Mouse (Mus musculus): ENCODE measurements around the gene Spast.
"Not testable (repeated sequence)": the region's sequence is repeated elsewhere in the genome, so short reads cannot be mapped to it uniquely, and the experiment has no call there.

Spast gene

DNA sequence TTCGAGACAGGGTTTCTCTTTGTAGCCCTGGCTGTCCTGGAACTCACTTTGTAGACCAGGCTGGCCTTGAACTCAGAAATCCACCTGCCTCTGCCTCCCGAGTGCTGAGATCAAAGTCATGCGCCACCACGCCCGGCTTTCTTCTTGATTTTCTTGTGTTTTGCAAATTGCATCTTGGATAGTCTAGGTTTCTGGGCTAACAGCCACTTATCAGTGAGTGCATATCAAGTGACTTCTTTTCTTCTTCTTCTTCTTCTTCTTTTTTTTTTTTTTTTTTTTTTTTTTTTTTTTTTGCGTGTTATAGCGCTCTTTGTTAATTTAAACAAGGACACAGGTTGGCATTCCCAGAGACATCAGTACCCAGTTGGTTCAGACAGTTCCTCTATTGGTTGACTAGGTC is 11.6 kb upstream of the Spast start:
- DNase-seq (ENCODE audit: low spot score in 2 of 2): not testable (repeated sequence)

DNA sequence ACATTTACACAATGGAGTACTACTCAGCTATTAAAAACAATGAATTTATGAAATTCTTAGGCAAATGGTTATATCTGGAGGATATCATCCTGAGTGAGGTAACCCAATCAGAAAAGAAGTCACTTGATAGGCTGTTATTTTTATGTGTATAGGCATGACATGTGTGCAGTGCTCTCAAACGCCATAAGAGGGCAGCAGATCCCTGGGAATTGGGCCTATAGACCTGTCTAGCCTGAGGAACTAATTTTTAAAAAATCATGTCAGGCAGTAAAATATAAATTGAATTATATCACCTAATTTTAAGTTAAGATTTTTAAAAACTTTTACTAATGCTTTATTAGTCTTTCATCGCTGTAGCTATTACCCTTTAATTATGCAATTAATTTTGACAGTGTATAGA is 10.6 kb upstream of the Spast start:
- DNase-seq (ENCODE audit: low spot score in 2 of 2): peak; percentile 47 to 59

DNA sequence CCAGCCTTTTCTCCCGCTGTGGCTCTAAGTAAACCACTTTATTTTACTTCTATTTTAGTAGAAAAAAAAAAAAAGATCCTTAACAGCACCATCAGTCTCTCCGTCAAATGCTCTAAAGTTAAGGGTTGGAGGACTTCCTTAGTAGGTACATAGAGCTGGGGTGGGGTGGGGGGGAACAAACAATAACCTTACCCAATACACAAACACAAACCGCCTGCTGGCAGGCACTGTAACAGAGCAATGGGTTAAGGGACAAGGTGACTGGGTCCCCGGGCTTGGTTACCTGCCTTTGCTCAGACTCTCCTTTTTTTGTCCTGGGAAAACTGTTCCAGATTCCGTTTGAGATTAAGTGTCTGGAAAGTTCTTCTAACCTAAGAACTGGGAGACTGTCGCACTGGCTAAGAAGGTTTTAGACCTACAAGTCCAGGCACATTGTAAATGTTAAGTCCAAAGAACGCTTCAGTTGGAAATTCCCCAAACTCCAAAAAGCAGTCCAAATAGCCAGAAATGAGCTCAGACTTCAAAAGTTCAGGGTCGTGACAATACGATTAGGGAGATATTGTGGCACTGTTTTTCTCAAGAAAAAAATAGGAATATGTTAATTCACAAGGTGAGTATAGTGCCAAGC is 7.6 kb upstream of the Spast start:
- DNase-seq (ENCODE audit: low spot score in 2 of 2): no peak

DNA sequence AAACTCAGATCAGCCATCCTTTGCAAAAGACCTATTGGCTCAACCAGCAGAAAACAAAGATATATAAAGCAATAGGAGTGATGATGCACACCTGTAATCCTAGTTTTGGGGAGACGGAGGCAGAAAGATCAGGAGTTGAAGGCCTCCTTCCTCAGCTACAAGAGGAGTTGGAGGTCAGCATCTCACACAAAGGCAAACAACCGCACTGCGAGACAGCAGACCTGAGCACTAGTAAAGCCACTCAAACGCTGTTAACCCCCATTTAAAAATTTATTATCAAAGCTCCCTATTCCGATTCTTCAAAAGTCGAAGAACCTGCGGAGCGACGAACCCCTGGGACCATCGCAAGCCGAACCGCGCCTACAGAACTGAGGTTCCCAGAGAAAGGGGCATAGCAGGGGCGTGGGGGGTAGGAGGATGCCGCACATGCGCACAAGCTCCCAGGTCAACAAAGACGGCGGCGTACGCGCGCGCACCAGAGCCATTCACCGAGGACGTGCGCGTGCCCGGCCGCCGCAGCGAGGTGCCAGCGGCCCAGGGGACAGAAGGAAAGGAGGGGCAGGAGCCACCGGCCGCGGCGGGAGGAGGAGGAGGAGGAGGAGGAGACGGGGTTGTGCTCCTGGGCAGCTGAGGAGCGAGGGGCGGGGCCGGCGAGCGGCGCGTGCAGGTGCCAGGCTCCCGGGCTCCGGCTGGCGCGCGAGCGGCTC is 409 bp upstream of the Spast start:
- peak; percentile 89 for DNase-seq (ENCODE audit: low spot score in 2 of 2)

DNA sequence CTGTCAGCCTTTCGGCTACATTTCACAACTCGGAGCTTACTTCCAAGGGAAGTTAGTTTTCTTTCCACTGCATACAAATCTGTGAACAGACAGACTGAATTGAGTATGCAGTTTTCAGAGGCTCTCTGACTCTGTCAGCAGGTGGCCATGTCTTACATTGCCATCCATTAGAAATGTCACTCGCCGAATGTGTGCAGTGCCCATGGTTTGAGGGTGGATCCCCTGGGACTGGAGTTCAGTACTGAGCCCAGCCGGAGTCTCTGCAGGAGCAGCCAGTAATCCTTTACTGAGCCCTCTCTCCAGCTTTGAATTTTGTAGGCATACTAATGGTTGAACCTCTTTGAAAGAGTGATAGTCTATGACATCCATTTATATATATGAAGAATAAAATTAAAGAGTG is 2.4 kb downstream of the Spast start:
- DNase-seq (ENCODE audit: low spot score in 2 of 2): no peak

DNA sequence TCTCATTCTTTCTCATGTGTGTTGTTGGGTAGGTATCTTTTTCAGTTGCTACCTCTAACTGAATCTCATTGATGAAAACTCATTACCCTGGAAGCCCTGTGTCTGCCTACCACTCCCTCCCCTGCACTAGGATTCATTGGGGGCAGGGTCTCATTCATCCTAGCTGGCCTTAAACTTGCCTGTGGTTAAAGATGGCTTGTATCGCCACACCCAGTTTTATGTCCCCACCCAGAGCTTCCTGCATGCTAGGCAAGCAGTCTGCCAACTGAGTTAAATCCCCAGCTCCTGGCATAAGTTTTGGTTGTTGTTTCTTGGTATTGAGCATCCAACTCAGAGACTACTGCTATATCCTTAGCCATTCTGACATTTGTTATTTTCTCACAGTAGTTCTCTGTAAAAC is 24.8 kb downstream of the Spast start:
- DNase-seq (ENCODE audit: low spot score in 2 of 2): no peak

DNA sequence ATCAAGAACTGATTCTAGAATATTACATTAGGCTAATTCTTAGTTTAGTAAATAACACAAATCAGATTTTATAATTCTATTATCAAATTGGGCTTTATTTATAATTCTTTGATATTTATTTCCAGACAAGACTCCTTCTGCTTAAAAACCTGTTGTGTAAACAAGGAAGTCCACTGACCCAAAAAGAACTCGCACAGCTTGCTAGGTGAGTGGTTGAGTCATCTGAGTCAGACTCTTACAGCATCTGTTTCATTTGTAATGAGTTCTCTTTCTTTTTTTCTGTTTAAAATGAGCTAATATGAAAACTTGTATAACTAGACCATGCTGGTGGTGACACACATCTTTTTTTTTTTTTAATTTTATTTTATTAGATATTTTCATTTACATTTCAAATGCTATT is 38.1 kb downstream of the Spast start:
- no peak for DNase-seq (ENCODE audit: low spot score in 2 of 2)

DNA sequence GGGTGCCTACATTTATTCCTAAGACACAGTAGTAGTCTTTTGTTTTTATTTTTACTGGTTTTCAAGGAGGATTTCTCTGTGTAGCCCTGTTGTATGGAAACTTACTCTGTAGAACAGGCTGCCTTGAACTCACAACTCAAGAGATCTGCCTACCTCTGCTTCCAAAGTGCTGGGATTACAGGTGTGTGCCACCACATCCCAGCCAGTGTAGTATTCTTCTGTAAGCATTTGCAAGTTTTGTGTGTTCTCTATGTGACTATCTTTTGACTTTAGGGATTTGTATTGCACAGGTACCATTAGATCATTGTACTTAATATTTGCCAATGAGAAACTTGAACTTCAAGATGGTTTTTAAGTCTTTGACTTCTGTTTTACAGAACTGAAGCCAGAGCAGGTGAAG is 47.9 kb downstream of the Spast start:
- DNase-seq (ENCODE audit: low spot score in 2 of 2): no peak

DNA sequence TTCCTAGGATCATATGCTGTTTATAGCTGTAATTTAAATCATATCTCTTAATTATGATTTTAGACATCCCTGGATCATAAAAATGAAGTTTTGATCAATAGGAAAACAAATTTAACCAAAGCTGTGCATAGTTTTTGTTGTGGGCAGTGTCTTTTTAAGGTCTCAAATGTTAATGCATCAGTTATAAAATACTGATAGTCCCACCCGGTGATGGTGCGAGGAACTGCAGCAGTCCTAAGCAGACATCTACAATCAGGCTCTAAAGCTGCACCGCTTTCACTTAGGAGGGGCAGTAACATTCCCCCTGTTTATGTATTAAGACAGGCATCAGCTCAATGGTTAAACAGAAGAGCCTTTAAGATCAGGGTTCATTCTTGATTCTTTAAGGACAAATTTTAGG is 51.1 kb downstream of the Spast start:
- DNase-seq (ENCODE audit: low spot score in 2 of 2): no peak

DNA sequence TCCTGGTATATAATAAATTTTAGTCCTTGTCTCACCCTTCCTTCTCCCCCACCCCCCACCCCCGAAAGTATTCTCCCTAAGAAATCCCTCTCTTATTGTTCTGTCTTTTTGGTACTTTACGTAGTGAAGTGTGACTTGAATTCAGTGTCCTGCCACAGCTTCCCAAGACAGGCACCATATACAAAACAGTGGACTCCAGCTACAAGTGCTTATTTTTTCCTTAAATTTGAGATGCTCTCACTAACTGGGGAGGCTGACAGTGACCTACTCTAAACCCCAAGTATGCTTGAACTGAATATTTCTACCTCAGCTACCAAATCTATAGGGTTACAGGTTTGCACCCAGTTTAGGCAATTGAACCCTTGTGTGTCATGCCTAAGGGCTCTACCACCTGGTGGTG is 55.6 kb downstream of the Spast start:
- no peak for DNase-seq (ENCODE audit: low spot score in 2 of 2)

DNA sequence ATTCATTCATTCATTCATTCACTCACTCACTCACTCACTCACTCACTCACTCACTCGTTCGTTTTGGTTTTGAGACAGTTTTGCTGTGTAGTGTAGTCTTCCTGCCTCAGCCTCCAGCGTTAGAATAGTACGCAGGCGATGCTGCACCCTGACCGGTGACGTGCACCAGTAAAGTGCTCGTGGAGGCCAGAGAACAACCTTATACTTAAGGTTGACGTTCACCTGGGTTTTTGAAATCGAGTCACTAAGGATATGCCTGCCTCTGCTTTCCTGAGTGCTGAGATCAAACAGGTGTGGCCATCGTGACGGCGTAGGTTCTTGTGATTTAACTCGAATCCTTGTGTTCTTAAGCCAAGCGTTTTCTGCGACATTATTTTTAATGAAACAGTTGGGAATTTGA is 56.1 kb downstream of the Spast start:
- DNase-seq (ENCODE audit: low spot score in 2 of 2): peak; percentile 4

DNA sequence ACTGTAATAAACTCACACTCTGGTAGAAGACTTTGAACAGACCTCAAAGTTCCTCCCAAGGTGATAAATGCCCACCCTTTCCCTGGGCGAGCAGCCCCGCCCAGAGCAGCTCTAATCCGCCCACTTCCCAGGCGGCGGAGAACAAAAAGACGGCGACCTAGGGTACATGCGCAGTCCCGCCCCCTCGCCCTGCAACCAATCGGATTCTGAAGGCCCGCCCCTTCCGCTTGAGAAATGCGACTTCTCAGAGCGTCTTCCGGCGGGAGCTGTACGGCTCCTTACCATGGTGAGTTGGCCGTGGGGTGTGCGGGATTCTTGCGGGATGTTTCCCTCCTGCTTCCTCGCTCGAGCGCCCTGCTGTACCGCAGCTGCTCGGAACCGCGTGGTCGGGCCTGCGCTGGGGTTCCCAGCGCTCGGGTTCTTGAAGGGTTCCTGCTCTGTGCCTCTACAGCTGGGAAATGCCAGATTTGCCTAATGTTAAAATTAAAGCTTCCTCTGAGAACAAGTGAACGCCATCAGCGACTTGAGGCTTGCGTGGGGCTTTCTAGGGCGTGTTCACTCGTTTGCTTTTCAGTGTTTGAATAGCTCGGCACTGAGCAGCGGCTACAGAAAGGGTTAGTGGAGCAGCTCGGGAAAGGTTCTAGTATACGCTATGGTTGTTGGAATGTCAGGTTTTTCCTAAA is 56.7 kb downstream of the Spast start, which contains the start of gene Slc30a6:
Slc30a6 (plus strand) TSS at position 226 of the 683 bp plus-strand sequence.
- peak; percentile 92 to 94 for DNase-seq (ENCODE audit: low spot score in 2 of 2)

DNA sequence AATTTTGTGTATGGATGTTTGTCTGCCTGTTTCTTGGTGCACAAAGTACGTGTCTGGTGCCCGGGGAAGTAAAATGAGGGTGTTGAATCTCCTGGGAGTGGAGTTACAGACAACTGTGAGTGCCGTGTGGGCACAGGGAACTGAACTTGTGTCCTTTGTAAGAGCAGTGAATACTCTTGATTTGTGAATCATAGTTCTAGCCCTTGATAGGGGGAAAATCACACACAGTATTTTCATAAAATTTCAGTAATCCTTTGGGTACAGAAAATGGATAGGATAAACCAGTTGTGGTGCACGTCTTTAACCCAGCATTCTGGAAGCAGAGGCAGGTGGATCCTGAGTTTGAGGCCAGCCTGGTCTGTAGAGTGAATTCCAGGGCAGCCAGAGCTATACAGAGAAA is 58.0 kb downstream of the Spast start:
- DNase-seq (ENCODE audit: low spot score in 2 of 2): no peak

DNA sequence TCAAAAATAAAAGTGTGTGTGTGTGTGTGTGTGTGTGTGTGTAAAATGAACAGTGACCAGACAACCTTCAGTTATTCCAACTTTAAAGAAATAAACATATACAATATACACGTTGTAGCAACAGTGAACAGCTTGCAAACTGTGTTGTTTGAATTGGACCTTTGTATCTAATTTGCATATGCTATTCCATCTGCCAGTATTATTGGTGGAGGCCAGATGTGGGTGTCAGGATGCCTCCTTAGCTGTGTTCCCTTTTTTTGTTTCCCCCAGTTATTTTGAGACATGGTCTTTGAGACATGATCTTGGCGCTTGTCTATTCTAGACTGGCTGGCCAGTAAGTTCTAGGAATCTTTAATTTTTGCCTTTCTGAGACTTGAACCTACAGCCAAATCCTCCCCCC is 58.4 kb downstream of the Spast start:
- DNase-seq (ENCODE audit: low spot score in 2 of 2): no peak

DNA sequence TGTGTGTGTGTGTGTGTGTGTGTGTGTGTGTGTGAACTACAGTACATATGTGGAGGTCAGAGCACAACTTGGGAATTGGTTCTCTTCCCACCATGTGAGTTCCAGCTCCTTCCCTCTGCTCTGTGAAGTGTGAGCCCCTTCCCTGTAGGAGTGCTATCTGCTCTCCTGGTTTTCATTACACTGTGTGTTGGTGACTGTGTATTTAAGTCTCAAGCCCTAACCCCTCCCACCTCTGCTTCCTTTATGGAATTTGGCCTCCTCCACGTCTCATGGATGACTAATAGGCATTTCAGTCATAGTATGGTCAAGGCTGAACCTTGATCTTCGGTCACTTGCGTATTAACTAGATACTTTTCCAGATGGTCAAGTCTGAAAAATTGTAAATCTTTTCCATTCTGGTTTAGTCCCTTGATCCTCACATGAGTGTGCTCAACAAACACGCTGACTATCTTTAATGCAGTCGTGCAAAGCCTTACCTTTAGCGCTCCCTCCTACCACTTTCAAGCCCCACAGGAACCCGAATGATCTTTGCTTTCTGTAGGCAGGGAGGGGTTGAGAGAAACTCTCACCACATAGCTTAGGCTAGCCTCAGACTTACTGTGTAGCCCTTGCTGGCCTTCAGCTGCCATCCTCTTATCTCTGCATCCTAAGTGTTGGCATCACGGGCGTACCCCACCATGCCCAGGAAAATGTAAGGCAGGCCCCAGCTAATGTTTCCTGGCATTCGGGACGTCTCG is 63.9 kb downstream of the Spast start:
- no peak for DNase-seq (ENCODE audit: low spot score in 2 of 2)

DNA sequence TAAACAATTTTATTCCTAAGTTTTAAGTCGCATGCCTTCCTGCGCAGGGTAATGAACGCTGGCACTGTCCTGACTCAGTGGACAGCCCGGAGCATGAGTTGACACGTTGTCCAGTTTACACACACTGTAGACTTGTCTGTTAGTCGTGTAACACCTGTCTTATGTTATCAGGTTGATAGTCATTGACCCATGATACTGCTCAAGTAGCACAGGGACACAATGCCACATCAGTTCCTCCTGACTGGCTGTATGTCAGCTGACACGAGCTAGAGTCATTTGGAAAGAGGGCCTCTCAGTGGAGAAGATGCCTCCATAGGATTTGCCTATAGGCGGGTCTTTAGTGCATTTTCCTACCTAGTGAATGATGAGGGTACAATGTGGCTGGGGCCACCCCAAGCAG is 67.7 kb downstream of the Spast start:
- DNase-seq (ENCODE audit: low spot score in 2 of 2): no peak

DNA sequence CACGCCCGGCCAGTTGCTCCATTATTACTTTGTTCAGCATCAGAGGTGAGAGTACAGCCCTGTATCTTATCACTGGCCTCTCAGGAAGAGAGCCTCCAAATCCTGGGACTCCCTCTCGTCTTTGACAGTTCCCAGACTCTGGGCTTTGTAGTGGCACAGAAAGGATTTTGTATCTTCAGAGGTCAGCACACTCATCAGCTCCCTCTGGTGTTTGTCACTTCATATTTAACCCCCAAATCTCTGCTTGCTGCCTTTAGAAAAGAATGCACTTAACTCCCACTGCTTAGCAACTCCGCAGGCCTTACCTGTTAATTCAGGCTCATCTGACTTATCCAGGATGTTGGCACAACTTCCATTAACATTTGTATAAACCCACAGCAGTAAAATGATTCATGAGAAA is 70.9 kb downstream of the Spast start:
- no peak for DNase-seq (ENCODE audit: low spot score in 2 of 2)

DNA sequence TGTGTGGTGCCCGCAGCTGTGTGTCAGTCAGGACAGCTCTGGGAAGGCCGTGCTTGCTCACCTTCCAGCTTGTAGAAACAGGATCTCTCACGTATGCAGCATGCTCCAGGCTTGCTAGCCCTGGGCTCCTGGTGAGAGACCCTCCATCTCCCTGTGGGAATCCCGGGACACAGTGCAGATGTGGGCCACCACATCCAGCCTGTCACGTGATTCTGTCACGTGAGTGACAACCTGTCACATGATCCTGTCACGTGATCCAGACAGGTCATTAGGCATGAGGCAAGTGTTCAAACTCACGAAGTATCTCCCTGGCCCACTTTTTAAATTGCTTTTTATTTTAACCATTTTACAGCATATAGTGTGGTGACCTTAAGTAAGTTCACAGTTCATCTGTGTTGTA is 74.5 kb downstream of the Spast start:
- no peak for DNase-seq (ENCODE audit: low spot score in 2 of 2)

DNA sequence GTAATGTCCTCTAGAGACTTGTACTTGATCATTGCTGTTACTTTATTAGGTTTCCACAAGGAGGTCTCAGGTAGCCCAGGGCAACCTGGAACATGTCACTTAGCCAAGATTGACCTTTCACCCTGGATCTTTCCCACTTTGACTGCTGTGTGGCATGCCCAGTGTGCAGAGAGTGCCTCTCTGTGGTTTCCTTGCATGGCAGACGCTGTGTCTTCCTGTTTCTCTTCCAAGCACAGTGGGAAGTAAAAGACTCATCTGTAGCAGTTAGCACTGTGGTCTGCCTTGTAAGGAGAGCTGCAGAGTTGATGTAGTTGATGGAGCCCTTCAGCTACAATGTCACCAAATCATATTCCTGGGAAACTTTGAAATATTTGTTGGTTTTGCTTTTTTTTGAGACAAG is 75.9 kb downstream of the Spast start:
- DNase-seq (ENCODE audit: low spot score in 2 of 2): no peak

DNA sequence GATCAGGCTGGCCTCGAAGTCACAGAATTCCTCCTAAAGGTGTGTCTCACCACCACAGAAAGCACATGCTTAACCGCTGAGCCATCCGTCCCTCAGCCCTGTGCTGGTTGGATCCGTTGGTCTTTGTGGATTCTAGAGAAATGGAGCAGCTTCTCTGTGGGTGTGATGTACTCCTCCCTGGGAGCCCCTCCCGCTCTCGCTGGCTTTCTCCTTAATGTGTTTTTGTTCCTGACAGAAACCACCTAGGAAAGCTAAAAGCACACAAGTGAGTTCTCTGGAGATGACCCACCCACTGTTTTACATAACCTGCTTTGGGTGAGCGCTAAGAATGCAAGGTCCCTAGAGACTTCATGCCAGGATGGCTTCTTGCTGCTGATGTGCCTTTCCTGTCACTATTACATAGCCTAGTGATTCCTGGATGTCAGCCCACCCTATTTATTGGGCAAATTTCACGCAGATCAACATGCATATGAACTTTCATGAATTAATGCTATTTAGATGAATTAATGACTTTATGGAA is 78.1 kb downstream of the Spast start:
- DNase-seq (ENCODE audit: low spot score in 2 of 2): no peak

DNA sequence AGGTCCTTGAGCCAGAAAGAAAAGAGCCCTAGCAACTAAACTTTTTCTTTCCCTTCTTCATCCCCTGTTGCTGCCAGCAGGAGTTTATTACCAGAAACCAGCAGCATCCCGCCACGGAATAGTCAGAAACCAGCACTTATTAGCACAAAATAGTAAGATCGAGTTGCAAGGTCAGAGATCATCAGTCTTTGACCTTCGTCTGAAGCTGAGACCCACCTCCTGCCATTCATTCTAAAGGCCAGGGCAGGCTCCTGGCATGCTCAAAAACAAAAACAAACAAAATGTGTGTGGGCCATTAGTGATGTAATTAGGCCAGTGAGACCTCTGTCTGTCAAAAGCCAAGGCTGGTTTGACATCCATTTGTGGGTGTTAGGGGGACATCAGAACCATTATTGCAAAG is 79.4 kb downstream of the Spast start:
- DNase-seq (ENCODE audit: low spot score in 2 of 2): no peak

DNA sequence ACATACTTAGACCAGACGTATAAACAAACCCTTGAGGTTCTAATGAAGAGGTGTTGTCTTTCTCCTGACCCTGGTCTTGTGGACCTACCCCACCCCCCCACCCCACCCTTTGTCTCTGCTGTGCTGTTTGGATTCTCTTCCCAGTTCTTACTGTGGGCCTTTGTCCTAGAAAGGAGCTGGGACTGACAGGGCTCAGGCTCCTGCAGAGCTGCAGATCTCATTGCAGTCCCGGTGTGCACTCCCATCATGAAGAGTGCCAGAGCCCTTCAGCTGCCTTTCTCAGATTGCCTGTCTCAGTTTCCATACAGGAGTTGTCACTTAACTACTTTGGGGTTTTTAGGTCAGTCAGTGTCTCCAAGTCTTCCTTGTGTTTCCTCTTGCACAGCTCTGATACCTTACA is 81.9 kb downstream of the Spast start:
- DNase-seq (ENCODE audit: low spot score in 2 of 2): no peak
